Mouse (Mus musculus): Measurements from ENCODE around the gene Rtp2. TPM values are rescaled to one million over a fixed set of nuclear protein-coding genes. Genes with fewer than 3 reads are reported as not detected.

Gene Rtp2
- polyA plus RNA-seq, 1 experiment, result not detected

GRCm38 (mm10) chr16:23963896-23964668 lies 31.9 kb upstream of the Rtp2 start:
- TF ChIP-seq GATA1 (IDR thresholded peaks at IDR 0.05; ENCODE audit: low read length), result no peak

- TF ChIP-seq GATA1 (IDR thresholded peaks at IDR 0.05; ENCODE audit: low read length), result no peak
These were observed 30.2 kb upstream of the Rtp2 start for GRCm38 (mm10) chr16:23962401-23962800.

- no peak for TF ChIP-seq GATA1 (IDR thresholded peaks at IDR 0.05; ENCODE audit: low read length)
These were observed 26.7 kb upstream of the Rtp2 start for GRCm38 (mm10) chr16:23958938-23959337.

- no peak for TF ChIP-seq GATA1 (IDR thresholded peaks at IDR 0.05; ENCODE audit: low read length)
These were observed 21.7 kb upstream of the Rtp2 start for GRCm38 (mm10) chr16:23953959-23954260.

GRCm38 (mm10) chr16:23953189-23953958 lies 21.2 kb upstream of the Rtp2 start:
- no peak for TF ChIP-seq GATA1 (IDR thresholded peaks at IDR 0.05; ENCODE audit: low read length)

- no peak for TF ChIP-seq GATA1 (IDR thresholded peaks at IDR 0.05; ENCODE audit: low read length)
These were observed 20.0 kb upstream of the Rtp2 start for GRCm38 (mm10) chr16:23952101-23952727.

GRCm38 (mm10) chr16:23947654-23948053 lies 15.5 kb upstream of the Rtp2 start:
- no peak for TF ChIP-seq GATA1 (IDR thresholded peaks at IDR 0.05; ENCODE audit: low read length)

- TF ChIP-seq GATA1 (IDR thresholded peaks at IDR 0.05; ENCODE audit: low read length), result no peak
These were observed 12.6 kb upstream of the Rtp2 start for GRCm38 (mm10) chr16:23944801-23945200.

- TF ChIP-seq GATA1 (IDR thresholded peaks at IDR 0.05; ENCODE audit: low read length), result no peak
These were observed 2.2 kb upstream of the Rtp2 start for GRCm38 (mm10) chr16:23934397-23934796.

GRCm38 (mm10) chr16:23931275-23931674 lies 919 bp downstream of the Rtp2 start:
- no peak for TF ChIP-seq GATA1 (IDR thresholded peaks at IDR 0.05; ENCODE audit: low read length)

GRCm38 (mm10) chr16:23930426-23931073 lies 1.6 kb downstream of the Rtp2 start:
- TF ChIP-seq GATA1 (IDR thresholded peaks at IDR 0.05; ENCODE audit: low read length), result no peak

- TF ChIP-seq GATA1 (IDR thresholded peaks at IDR 0.05; ENCODE audit: low read length), result no peak
These were observed 4.7 kb downstream of the Rtp2 start for GRCm38 (mm10) chr16:23927301-23928114.

- no peak for TF ChIP-seq GATA1 (IDR thresholded peaks at IDR 0.05; ENCODE audit: low read length)
These were observed 9.3 kb downstream of the Rtp2 start for GRCm38 (mm10) chr16:23922906-23923305.

GRCm38 (mm10) chr16:23921697-23922096 lies 10.5 kb downstream of the Rtp2 start:
- no peak for TF ChIP-seq GATA1 (IDR thresholded peaks at IDR 0.05; ENCODE audit: low read length)

GRCm38 (mm10) chr16:23919418-23919817 lies 12.8 kb downstream of the Rtp2 start:
- TF ChIP-seq GATA1 (IDR thresholded peaks at IDR 0.05; ENCODE audit: low read length), result no peak
